Mouse (Mus musculus): ENCODE data around the gene 4933416C03Rik.

- no peak for TF ChIP-seq CTCF (IDR thresholded peaks at IDR 0.05; ENCODE audit: borderline replicate concordance, control insufficient read depth, extremely low read depth, insufficient read depth, low read length, poor library complexity)
- no peak for TF ChIP-seq POLR2A (IDR thresholded peaks at IDR 0.05; ENCODE audit: control insufficient read depth, extremely low read depth, insufficient read depth, low read length, poor library complexity)
These were observed 15.2 kb downstream of the 4933416C03Rik start for GRCm38 (mm10) chr10:116098470-116098869.
